Mouse (Mus musculus) liver, adult 2 months (tissue): ENCODE measurements around the gene LTO1. TPM values are rescaled to one million over a fixed set of nuclear protein-coding genes. Genes with fewer than 3 reads are reported as not detected.

Source experiments
- DNase-seq: peaks from one replicate; pipeline ENCODE4 v3.0.0-alpha.2; 2011; ENCODE audit warnings: low read depth, low spot score; ENCODE audit errors: extremely low read depth
- H3K27ac ChIP-seq: fragments of 200-500 bp; replicated peaks from 2 replicates; pipeline ENCODE4 v1.5.1; 2012; ENCODE audit warnings: low read depth, mild to moderate bottlenecking, control low read depth, inconsistent platforms, low read length; ENCODE audit not compliant: insufficient read depth
- H3K27me3 ChIP-seq: fragments of 200-500 bp; 2 replicates; pipeline ENCODE4 v1.6.1; 2012; ENCODE audit warnings: mild to moderate bottlenecking, moderate library complexity, low read length, inconsistent platforms; ENCODE audit not compliant: control insufficient read depth, insufficient read depth
- H3K36me3 ChIP-seq: fragments of 200-500 bp; 2 replicates; pipeline ENCODE4 v1.6.1; 2012; ENCODE audit warnings: low read length, inconsistent platforms; ENCODE audit not compliant: control insufficient read depth, insufficient read depth
- H3K4me1 ChIP-seq: fragments of 200-500 bp; 2 replicates; pipeline ENCODE4 v1.6.1; 2011; ENCODE audit warnings: low read length; ENCODE audit not compliant: control insufficient read depth, insufficient read depth
- H3K4me3 ChIP-seq: fragments of 200-500 bp; 2 replicates; pipeline ENCODE4 v1.5.1; 2011; ENCODE audit warnings: low read depth, mild to moderate bottlenecking, control low read depth, low read length, moderate library complexity; ENCODE audit not compliant: insufficient read depth
- H3K79me2 ChIP-seq: fragments of 200-500 bp; 2 replicates; pipeline ENCODE4 v1.6.1; 2012; ENCODE audit warnings: inconsistent platforms, mild to moderate bottlenecking, low read length, moderate library complexity; ENCODE audit not compliant: control insufficient read depth, insufficient read depth
- H3K9ac ChIP-seq: fragments of 200-500 bp; 2 replicates; pipeline ENCODE4 v1.6.1; 2012; ENCODE audit warnings: low read depth, mild to moderate bottlenecking, control low read depth, inconsistent platforms, low read length
- CTCF ChIP-seq: fragments of 200-500 bp; IDR thresholded peaks from 2 replicates; pipeline ENCODE4 v1.5.1; 2011; ENCODE audit warnings: low read depth, low read length, control low read depth
- POLR2A ChIP-seq: fragments of 200-500 bp; IDR thresholded peaks from 2 replicates; pipeline ENCODE4 v1.6.1; 2011; ENCODE audit warnings: low read length, control low read depth; ENCODE audit not compliant: insufficient read depth; ENCODE audit errors: extremely low read depth
- WGBS: fragments of 180-500 bp; shearing (Covaris S2); methylation state at CpG from one replicate; pipeline ENCODE4 v1.1.7; 2018; 5-methylcytosine and 5-hydroxymethylcytosine counted together
- polyA plus RNA-seq: library from polyadenylated mRNA; depleted of rRNA; stranded (reverse); fragments of >200 nt; gene quantifications from 2 replicates; pipeline ENCODE4 v1.2.3, GENCODE M21; 2012
- total RNA-seq: library from RNA; depleted of rRNA; stranded (reverse); fragments of >200 nt; gene quantifications from 2 replicates; pipeline ENCODE4 v1.2.3, GENCODE M21; 2014

LTO1 gene
- total and polyA plus RNA-seq, 2 experiments: 8.9 to 11.2 TPM

GRCm38 (mm10) chr7:144964316-144964715 lies 49.4 kb downstream of the LTO1 start:
- Histone ChIP-seq H3K27me3 (no peaks in the 10 kb centered on the region), H3K36me3 (no peaks in the 10 kb centered on the region), H3K9ac (no peak overlapping the region), H3K27ac (no peak overlapping the region), H3K79me2 (no peaks in the 10 kb centered on the region), H3K4me1 (no peaks in the 10 kb centered on the region), H3K4me3 (no peak overlapping the region)
- WGBS: 93% methylated on average over 4 of the region's 4 CpGs
- no peak for TF ChIP-seq POLR2A
- TF ChIP-seq CTCF: no peak
- DNase-seq: no peak

GRCm38 (mm10) chr7:144965893-144966292 lies 51.0 kb downstream of the LTO1 start:
- Histone ChIP-seq H3K36me3 (no peaks in the 10 kb centered on the region), H3K27me3 (no peaks in the 10 kb centered on the region), H3K9ac (no peak overlapping the region), H3K4me1 (no peaks in the 10 kb centered on the region), H3K4me3 (no peak overlapping the region), H3K27ac (no peak overlapping the region), H3K79me2 (no peaks in the 10 kb centered on the region)
- no peak for TF ChIP-seq CTCF
- no peak for TF ChIP-seq POLR2A
- DNase-seq: no peak
- WGBS: 87% methylated on average over 5 of the region's 5 CpGs

GRCm38 (mm10) chr7:144970997-144971768 lies 56.3 kb downstream of the LTO1 start:
- no peak overlapping the region for H3K27ac ChIP-seq
- H3K4me3 ChIP-seq: no peak overlapping the region
- H3K79me2 ChIP-seq: no peaks in the 10 kb centered on the region
- no peaks in the 10 kb centered on the region for H3K4me1 ChIP-seq
- no peaks in the 10 kb centered on the region for H3K27me3 ChIP-seq
- H3K36me3 ChIP-seq: no peaks in the 10 kb centered on the region
- no peak overlapping the region for H3K9ac ChIP-seq
- no peak for DNase-seq
- TF ChIP-seq CTCF (no peak), POLR2A (no peak)
- WGBS: 73% methylated on average over 8 of the region's 8 CpGs

- no peaks in the 10 kb centered on the region for H3K4me1 ChIP-seq
- H3K9ac ChIP-seq: no peak overlapping the region
- no peak for DNase-seq
- no peak for TF ChIP-seq CTCF
- H3K79me2 ChIP-seq: no peaks in the 10 kb centered on the region
- H3K27me3 ChIP-seq: no peaks in the 10 kb centered on the region
- H3K4me3 ChIP-seq: no peak overlapping the region
- WGBS: 58% methylated on average over 2 of the region's 2 CpGs
- H3K36me3 ChIP-seq: no peaks in the 10 kb centered on the region
- no peak overlapping the region for H3K27ac ChIP-seq
These were observed 56.9 kb downstream of the LTO1 start for GRCm38 (mm10) chr7:144971769-144972168.

GRCm38 (mm10) chr7:144973461-144973860 lies 58.6 kb downstream of the LTO1 start:
- 49% methylated on average over 8 of the region's 8 CpGs for WGBS
- Histone ChIP-seq H3K4me3 (no peak overlapping the region), H3K9ac (no peak overlapping the region), H3K27me3 (no peaks in the 10 kb centered on the region), H3K27ac (no peak overlapping the region), H3K36me3 (no peaks in the 10 kb centered on the region), H3K4me1 (no peaks in the 10 kb centered on the region), H3K79me2 (no peaks in the 10 kb centered on the region)
- no peak for DNase-seq
- no peak for TF ChIP-seq POLR2A
- TF ChIP-seq CTCF: no peak

GRCm38 (mm10) chr7:144977121-144977520 lies 62.2 kb downstream of the LTO1 start:
- Histone ChIP-seq H3K4me1 (no peaks in the 10 kb centered on the region), H3K79me2 (no peaks in the 10 kb centered on the region), H3K9ac (no peak overlapping the region), H3K27ac (no peak overlapping the region), H3K27me3 (no peaks in the 10 kb centered on the region), H3K36me3 (no peaks in the 10 kb centered on the region), H3K4me3 (no peak overlapping the region)
- TF ChIP-seq CTCF (no peak), POLR2A (no peak)
- no peak for DNase-seq
- 77% methylated on average over 2 of the region's 2 CpGs for WGBS
